Mouse (Mus musculus) cerebellum, adult 9-10 months (tissue): Measurements from ENCODE around the gene Tanc1.

Experiments
- DNase-seq: peaks from one replicate; pipeline ENCODE4 v3.0.0; 2022

Gene Tanc1

DNA sequence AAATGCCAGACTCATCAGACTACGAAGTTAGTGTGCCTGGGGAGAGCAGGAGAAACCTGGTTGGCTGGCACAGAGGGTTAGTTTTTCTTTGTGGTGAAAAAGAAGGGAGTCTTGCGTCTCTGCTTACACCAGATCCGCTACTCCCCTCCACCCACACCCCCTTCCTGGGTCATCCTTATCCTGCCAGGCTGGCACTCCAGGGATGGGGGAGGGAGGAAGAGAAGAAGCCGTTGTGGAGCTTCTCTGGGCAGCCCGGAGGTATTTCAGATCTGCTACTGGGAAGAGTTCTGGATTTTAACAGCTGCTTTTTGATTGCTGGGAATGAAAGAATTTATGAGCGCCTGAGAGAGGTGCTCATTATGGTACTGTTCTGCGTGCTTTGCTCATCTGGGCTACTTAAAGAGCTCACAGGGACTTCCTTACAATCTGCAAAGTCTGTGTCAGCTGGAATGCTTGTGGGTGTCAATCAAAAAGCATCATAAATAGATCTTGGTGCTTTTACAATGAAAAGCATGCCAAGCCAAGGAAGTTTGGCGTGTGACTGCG, 1.7 kb downstream of the Tanc1 start:
- no peak for DNase-seq

DNA sequence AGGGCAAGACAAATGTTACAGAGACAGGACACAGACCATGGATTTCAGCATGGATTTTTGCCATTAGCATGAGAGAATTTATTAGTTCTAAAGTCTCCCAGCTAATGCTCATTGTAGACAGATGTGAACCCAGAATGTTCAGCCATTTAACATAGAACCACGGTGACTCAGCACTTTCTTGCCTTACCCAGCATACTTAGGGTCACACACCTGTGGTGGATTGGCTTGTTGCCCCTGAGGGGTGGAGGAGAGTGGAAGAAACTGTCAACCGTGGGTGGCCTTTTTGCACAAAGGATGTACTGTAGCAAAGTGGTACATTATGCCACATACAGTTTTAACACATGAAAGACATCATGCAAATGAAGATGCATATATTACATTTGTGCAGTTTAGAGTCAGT, 5.0 kb downstream of the Tanc1 start:
- DNase-seq, result no peak

DNA sequence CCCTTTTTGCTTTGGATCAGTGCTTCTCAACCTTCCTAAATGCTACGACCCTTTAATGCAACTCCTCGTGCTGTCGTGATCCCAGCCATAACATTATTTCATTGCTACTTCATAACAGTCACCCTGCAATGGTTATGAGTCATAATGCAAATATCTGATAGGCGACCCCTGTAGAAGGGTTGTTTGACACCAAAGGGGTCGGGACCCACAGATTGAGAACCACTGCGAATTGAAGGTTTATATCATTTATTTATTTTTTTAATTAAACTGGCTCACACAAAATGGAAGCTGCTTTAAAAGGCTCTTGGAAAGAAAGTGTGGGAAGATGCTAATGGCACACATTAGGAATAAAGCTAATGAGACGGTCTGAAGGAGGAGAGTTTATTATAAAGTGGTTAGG, 7.2 kb downstream of the Tanc1 start:
- DNase-seq, result no peak

DNA sequence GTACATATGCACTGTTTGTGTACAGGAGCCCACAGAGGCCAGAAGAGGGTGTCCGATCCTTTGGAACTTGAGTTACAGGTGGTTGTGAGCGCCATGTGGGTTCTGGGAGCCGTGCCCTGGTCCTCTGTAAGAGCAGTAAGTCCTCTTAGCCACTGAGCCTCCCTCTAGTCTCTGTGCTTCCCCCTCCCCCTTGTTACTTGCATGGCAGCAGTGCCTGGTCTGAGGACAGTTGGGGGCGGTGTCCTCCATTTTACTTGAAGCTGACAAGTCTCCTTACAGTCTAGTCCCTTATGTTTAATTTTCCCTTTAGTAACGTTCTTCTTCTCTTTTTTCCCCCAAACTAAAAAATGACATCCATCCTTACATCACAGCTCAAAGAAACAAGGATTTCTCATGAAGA, 8.8 kb downstream of the Tanc1 start:
- no peak for DNase-seq

DNA sequence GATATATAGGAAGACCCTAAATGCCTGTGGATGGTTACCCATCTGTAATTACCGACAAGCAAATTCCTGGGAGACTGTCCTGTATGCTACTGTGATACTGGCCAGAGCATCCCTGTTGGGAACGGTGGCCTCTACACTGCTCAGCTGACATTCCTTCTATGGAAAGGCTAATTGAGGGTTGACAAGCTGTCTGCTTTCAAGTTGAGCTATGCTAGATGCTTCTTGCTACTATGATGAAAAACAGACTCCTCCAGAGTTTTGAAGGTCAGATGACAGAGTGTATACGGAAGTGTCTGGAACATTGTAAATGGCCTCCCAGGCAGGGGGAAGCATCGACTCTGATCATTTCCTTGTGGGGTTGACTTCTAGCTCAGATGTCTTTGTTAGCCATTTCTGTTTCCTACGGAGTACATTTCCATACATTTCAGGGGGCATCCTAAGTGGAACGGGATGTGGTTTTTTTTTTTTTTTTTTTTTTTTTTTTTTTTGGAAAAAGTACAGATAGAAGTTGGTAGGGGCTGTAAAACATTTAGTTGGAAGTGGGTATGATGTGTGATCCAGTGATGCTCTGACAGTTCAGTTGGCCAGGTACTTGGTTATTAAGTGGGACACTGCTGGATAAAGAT, 10.8 kb downstream of the Tanc1 start:
- no peak for DNase-seq

DNA sequence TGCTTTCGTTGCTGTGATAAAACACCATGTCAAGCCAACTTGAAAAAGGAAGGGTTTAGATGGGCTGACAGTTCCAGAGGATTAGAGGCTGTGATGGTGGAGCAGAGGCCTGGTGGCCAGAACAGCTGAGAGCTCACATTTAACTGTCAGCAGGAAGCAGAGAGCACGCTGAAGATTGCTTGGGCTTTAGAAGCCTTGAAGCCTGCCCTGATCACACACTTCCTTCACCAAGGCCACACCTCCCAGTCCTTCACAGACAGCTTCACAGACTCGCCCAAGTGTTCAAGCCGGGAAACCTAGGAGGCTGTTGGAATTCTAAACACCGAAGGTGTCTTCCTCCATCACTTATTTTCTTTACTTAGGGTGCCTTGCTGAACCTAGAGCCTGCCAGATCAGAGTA, 12.0 kb downstream of the Tanc1 start:
- no peak for DNase-seq

DNA sequence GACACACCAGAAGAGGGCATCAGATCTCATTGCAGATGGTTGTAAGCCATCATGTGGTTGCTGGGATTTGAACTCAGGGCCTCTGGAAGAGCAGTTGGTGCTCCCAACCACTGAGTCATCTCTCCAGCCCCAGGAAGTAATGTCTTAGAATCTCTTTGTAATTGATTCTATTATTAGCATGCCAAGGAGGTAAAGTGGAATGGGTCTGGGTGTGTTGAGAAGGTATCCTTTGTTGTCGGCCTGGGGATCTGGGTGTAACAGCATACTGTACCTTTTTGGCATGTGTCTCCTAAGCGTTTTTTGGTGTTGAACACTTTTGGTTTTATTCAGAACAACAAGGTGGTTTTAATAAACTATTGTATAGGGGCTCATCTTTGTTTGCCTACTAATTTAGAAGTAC, 13.6 kb downstream of the Tanc1 start:
- no peak for DNase-seq

DNA sequence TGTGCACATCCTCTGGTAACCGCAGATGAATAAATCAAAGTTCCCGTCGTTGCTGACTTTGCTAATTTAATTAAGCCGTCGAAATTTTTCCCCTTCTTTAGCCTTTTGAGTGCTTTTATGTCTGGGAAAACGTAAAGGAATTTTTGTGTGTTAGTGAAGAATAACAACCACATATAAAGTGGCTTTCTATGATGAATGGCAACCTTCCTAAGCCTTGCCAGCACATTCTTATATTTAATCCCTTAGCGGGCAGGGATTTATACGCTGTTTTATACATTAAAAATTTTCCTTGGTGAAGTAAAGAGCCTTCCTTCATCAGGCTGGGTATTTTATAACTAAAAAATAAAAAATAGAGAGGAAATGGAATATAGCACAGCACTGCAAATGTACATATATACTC, 14.1 kb downstream of the Tanc1 start:
- DNase-seq, result no peak

DNA sequence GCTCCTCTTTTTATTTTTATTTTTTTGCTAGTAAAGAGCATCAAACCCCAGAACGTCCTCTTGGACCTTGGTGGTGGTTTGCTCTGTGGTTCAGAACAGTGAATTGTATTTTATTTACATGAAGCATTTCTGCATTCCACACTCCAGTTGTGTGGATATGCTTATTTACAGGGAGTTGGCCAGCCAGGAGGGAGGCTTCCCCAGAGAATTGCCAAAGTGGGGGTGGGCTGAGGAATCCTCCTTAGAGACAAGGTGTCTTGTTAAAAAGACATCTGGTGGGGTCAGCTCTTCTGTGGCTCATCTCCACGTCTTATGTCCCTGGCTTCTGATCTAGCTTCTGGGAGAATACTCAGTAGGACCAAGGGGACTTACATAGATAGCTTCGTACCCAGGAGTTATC, 14.6 kb downstream of the Tanc1 start:
- no peak for DNase-seq

DNA sequence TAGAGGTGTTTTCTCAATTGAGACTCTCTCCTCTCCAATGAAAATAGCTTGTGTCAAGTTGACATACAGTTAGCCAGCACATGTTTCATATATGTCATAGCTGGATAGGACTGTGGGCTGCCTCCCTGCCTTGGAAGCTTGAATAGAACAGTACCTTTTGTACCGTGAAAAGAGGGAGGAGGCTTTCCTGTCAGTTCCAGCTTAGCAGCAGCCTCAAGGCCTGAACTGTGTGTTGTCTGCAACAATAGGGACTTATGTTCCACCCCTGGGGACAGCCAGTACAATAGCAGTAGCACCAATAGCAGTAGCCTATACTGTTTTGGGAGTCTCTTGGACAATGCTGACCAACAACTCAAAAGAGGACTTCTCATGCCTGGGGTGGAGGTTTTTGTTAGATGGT, 15.7 kb downstream of the Tanc1 start:
- no peak for DNase-seq

DNA sequence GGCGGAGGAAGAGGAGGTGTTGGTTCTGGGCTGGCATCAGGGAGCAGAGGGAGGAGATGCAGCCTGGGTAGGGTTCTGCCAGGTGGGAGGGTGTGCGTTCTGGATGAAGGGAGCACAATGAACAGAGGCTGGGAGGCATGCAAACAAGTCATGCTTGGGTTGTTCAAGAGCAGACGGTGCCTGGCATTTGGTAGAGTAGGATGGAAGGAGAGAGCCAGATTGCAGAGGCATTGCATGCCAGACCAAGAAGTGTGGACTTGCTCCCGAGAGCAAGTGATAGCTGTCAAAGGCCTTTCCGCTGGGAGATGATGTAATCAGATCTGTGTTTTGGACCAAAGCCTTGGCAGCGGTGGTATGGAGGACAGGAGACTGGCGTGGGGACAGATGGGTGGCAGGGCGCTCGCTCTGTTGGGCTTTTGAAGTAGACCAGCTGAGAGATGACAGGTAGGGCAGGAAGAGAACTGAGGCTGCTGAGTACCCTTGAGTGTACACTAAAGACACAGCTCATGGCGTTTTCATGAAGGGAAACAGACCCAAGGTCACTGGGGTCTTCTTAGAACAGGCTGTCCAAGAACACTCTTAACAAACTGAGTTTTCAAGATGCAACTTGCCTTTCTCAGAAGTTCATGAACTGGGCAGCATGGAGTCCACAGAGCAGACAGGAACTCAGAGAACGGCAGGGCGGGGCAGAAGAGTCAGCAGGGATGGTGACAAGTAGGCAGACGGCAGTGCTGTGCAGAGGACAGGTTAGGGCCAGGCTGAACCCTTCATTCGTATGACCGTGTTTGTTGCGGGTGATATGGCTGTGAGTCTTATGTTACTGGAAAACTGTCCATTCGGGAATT, 16.4 kb downstream of the Tanc1 start:
- peak; percentile 76 for DNase-seq

DNA sequence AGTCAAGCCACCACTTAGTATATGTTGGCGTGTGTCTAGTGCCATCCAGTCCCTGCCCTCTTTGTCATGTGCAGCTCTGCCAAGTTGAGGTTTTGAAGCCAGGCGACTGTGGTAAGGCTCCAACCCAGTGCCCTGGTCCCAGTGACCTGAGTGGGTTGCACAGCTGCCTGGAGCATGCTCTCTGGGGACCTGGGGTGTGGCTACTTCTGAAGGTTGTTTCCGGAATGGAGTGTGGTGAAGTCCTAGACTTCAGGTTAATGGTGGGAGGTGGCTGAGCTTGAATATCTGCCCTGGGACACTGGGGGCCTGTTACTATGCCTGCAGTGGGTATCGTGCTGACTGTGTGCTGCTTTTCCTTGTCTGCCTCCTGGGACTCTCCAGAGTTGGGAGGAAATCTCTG, 18.0 kb downstream of the Tanc1 start:
- no peak for DNase-seq

DNA sequence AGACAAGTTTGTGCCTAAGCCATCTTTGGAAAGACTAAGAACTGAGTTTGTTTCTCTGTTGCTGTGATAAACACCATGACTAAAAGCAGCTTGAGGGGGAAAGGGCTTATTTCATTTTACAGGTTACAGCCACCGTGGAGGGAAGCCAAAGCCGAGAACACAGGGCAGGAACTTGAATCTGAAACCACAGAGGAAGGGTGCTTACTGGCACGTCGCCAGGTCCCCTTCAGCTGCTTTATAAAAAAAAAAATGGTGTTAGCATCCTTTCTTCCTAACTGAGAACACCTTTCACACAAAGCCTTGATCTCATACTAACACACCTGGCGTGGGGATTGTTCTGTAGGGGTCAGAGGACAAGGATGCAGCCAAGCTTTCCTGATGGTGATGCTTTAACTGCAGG, 19.6 kb downstream of the Tanc1 start:
- DNase-seq, result no peak

DNA sequence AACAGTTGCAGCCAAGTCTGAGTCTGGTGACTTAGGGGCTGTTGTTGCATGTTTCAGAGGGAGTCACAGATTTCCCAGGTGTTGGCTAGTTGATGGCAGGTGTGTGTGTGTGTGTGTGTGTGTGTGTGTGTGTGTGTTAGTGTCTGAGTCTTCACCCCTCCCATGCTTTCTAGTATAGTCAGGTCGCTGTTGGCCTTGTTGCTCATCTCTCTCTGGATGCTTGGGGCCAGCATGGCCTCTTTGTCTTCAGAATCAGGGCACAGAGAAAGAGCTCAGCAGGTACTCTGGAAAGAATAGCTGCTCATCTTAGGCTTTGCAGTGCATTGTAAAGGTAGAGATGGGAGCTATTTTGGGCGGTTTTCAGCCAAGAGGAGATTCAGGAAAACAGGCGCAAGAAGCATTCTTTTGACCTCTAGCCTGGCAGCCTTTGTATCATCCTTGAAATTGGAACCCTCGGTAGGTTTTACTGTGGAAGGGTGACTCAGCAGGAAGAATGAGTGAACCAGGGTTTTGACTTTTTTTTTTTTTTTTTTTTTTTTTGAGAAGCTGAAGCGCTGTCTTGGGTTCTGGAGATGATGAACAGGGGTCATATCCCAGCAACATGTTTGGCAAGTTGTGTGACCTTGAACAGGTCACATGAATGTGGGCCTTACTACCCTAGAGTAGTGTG, 22.1 kb downstream of the Tanc1 start:
- no peak for DNase-seq

DNA sequence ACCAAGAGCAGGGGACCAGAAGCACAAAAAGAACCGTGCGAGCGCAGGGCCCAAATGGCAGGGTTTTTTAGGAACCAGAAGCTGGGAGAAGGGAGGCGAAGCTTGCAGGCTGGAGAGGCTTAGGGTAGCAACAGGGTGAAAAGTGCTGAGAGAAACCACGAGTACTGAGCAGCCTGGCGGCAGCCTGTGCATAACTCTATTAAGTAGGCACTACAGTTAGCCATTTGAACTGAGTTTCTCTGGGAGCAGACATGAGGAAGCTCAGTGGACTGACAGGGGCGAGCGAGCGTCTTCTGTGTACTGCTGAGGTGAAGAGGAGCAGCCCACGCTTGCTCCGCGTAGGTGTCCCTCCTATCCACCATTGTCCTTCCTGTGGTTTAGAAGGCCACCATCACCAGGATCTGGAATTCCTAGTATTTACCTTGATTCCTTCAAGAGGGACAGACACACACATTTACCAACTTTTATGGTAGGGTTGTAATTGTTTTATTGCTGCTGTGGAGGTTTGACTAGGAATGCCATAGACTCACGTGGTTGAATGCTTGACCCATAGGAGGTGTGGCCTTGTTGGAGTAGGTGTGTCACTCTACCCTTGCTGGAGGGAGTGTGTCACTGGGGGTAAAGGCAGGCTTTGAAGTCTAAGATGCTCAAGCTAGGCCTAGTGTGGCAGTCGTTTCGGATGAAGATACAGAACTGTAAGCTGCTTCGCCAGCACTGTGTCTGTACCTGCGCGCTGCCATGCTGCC, 25.4 kb downstream of the Tanc1 start:
- no peak for DNase-seq

DNA sequence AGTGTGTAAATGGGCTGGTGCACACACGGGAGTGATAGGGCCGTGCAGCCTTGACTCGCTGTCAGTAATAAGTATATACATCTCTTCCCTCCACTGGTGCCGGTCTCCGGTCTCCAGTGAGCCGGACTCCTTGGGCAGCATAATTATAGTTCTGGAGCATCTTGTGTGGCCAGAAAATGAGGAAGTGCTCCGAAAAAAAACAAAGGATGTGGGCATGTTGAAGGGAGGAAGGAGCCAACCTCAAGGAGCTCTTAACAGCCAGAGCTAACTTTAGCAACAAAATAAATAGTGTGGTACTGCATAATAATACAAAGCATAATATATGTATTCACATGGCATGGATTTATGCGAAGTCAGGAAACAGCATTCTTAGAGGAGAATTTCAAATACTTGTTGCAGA, 30.9 kb downstream of the Tanc1 start:
- no peak for DNase-seq

DNA sequence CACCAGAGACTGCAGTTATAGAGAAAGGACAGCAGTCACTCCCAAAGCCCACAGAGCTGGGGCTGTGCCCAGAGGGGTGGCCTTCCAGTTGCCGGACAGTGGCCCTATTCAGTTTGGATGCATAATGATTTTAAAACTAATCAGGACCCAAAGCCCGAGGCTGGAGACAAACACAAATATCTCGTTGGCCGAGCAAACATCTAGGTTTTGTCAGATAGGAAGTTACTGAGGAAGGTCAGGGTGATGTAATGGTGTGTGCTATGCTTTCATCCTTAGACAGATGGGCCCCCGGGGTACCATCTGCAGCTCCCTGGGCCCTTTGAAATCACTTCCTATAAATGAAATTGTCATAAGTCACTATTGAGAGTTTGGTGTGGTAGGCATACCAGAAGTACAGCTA, 33.0 kb downstream of the Tanc1 start:
- peak; percentile 71 for DNase-seq

DNA sequence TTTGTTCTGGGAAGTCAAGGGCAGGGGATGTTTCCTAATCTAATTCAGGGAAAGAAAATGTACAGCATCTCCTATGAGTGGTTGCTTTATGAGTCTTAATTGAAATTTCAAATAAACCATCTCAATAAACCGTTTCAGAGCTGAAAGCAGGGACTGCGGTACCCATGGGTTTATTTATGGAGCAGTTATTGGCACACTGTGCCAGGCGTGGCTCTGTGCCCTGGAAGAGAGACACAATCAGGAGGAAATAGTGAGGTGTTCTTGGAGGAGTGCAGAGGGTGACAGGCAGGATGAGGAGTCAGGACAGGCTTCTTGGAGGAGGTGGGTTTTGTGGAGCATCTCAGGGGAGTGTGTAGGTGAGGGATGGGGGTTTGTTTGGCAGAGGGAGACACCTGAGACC, 33.7 kb downstream of the Tanc1 start:
- DNase-seq, result peak; percentile 93

DNA sequence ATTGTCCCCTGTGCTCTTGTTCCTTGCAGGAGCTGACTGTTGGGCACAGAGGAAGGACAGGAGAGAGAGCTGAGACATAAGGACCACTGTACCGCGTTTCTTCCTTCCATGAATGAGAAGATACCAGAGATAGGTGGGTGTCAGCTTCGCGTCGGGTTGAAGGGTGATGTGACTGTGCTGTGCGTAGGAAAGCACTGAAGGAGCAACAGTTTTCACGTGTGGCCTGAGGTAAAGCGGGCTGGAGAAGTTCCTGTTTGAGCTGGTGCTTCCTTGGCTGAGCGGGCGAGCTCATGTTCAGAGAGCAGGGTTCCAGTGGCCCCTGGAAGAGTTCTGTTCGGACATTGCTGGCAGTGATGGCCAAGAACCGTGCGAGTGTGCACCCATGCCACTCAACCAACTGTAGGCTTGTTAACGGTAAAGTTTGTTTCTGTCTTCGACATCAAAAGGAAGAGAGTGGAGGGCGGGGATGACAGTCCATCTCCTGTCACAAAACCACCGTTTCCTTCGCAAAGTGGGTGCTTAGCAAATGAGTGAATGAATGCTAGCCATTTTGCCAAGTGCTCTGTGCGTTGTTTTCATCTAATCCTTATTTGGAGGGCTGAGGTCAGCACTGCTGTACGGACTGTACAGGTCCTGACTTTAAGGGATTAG, 35.0 kb downstream of the Tanc1 start:
- DNase-seq, result no peak

DNA sequence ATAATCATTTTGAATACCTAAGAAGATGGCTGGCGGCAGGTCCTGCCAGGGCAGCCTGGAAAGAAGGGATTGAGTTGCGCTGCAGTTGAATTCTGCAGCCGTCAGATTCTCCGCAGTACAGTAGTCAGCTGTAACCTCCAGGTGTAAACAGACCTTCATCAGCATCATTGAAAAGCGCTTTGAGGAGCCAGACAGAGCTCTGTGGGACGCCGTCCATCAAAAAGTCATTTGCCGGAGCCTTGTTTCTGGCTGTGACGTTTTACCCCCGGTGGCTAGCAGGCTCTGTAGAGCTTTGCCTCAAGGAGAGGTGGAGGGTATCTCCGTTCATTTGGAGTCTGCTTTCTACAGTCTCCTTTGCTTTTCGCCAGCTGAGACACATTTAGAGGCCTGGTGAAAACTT, 36.6 kb downstream of the Tanc1 start:
- DNase-seq, result no peak

DNA sequence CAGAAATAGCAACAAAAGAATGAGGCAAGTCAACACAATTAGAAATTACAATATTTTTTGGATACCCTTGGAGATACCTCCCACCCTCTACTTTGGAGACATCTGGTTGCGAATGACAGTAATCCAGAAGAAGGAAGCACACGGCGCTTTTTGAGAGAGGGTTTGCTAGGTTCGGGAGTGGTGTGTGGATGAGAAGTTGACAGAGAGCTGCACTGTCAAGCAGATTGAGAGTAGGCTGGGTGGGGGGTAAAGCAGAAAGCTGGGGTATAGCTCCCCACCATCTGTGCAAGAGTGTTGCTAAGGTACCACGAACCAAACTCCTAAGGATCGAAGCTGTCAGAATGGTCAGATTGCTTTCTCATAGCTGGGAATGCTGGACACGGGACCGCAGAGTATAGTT, 40.0 kb downstream of the Tanc1 start:
- no peak for DNase-seq

DNA sequence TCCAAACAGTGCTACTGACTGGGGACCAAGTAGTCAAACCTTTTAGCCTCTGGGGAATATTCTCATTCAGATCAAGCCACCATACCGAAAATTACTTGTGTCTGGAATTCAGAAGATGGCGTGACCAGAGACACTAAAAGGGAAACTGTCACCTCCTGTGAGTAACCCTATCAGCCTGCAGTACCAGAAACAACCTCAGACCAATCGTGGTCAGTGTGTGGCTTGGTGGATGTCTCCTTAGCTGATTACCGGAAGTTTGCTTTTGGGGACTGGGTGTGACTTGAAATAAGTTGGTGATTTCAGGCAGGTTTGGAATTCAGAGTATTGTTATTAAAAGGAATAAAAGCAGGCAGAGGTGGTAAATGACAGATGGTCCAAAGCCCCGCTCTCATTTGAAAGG, 40.9 kb downstream of the Tanc1 start:
- DNase-seq, result no peak
